Mouse (Mus musculus): Measurements from ENCODE around the gene Uqcrc1.

- TF ChIP-seq CTCF (IDR thresholded peaks at IDR 0.05; ENCODE audit: low read depth, low read length) (no peak), GATA1 (IDR thresholded peaks at IDR 0.05; ENCODE audit: borderline replicate concordance, low read length) (no peak), POLR2AphosphoS5 (IDR thresholded peaks at IDR 0.05; ENCODE audit: insufficient replicate concordance, low read depth, low read length) (no peak), GATA2 (IDR thresholded peaks at IDR 0.05; ENCODE audit: borderline replicate concordance, low read depth, low read length) (no peak), TAL1 (conservative IDR thresholded peaks at IDR 0.05; ENCODE audit: low read depth, low read length) (no peak)
Measured at GRCm38 (mm10) chr9:108976483-108976882, 40.0 kb downstream of the Uqcrc1 start.

Measured in G1E (cell line).